Mouse (Mus musculus): Measurements from ENCODE around the gene Ifitm5.

- TF ChIP-seq CTCF (IDR thresholded peaks at IDR 0.05; ENCODE audit: low read depth): no peak
- no peak for TF ChIP-seq EP300 (IDR thresholded peaks at IDR 0.05; ENCODE audit: low read depth)
These were observed 6.4 kb upstream of the Ifitm5 start for GRCm38 (mm10) chr7:140956556-140956869.

Measured in heart, postnatal 0 days (tissue).